Mouse (Mus musculus): ENCODE data around the gene Ntmt1. TPM values are rescaled to one million over a fixed set of nuclear protein-coding genes. Genes with fewer than 3 reads are reported as not detected.

Gene Ntmt1
- total and polyA plus RNA-seq, 2 experiments from 2014 or later: 87.6 to 106 TPM

DNA sequence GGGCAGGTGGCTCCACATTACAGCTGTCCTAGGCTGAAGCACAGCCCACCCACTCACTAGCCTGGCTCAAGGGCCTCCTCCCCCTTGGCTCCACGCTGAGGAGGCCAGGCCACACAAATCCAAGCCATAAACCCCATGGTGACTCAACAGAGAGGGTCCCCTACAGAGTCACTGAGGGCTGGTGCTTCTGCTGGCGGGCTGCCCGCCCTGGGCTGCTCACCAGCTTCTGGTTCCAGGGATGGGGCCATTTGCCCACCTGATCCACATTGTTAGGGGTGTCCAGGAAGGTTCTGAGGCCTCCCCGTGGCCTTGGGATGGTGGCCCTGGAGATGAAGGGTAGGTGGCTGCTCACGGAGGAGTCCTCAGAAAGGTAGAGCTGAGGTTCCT lies 11.7 kb upstream of the Ntmt1 start:
- WGBS: 59% methylated on average over 5 of the region's 5 CpGs
- DNase-seq: no peak
- Histone ChIP-seq H3K4me2 (ENCODE audit: low read depth) (peak overlapping the region; percentile 41), H3K9me3 (ENCODE audit: low read length) (no peaks in the 10 kb centered on the region), H3K27ac (ENCODE audit: low read depth, low read length) (peak overlapping the region; percentile 64), H3K27me3 (ENCODE audit: insufficient read depth, low read length) (no peaks in the 10 kb centered on the region), H3K36me3 (ENCODE audit: insufficient read depth) (no peaks in the 10 kb centered on the region), H3K4me1 (ENCODE audit: insufficient read depth) (peaks cover 20% of the 10 kb centered on the region), H3K4me3 (ENCODE audit: low read depth, low read length) (no peak overlapping the region), H3K9ac (peak overlapping the region; percentile 34; the same call in 1 of the 2 replicates)
- ATAC-seq: no peak
- TF ChIP-seq CTCF (IDR thresholded peaks at IDR 0.05; ENCODE audit: low read depth): no peak

DNA sequence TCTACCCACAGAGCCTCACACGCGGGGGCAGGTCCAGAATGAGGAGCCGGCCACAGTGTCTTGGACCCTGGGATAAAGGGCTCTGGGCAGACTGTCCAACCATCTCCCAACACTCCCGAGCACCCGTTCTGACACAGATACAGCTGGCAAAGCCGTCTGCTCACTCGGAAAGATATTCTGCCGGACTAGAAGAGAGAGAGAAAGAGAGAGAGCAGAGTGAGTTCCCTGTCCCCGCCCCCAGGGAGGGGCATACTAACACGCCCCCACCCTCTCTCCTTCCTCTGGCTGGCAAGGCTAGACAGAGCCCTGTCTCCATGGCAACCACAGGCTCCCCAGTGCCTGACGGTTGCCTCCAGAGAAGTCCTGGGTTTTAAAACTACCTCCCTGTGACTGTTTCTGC lies 11.2 kb upstream of the Ntmt1 start:
- Histone ChIP-seq H3K9me3 (ENCODE audit: low read length) (no peaks in the 10 kb centered on the region), H3K4me1 (ENCODE audit: insufficient read depth) (peaks cover 25% of the 10 kb centered on the region), H3K4me2 (ENCODE audit: low read depth) (peak overlapping the region; percentile 41), H3K27me3 (ENCODE audit: insufficient read depth, low read length) (no peaks in the 10 kb centered on the region), H3K27ac (ENCODE audit: low read depth, low read length) (peak overlapping the region; percentile 68), H3K9ac (peak overlapping the region; percentile 34), H3K36me3 (ENCODE audit: insufficient read depth) (no peaks in the 10 kb centered on the region), H3K4me3 (ENCODE audit: low read depth, low read length) (0 out of 2 replicates have a peak overlapping the region, but pooled peaks have one; percentile 2)
- TF ChIP-seq CTCF (IDR thresholded peaks at IDR 0.05; ENCODE audit: low read depth): no peak
- DNase-seq (peak; percentile 95), ATAC-seq (peak; percentile 88)
- 2% methylated on average over 11 of the region's 11 CpGs for WGBS

DNA sequence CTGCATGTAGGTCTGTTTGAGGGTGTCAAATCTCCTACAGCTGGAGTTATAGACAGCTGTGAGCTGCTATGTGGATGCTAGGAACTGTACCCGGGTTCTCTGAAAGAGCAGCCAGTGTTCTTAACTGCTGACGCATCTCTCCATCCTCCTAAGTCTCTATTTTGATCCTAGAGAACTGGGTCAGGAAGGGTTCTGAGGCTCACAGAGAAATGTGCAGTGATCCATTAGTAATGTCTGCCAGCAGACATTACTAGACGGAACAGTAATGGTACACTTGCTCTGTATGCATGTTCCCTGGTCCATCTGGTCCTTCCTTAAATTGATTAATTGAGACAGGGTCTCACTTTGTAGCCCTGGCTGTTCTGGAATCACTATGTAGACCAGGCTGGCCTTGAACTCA lies 8.2 kb upstream of the Ntmt1 start:
- no peak for ATAC-seq
- no peaks in the 10 kb centered on the region for H3K9me3 ChIP-seq (ENCODE audit: low read length)
- TF ChIP-seq CTCF (IDR thresholded peaks at IDR 0.05; ENCODE audit: low read depth): no peak
- no peak overlapping the region for H3K4me3 ChIP-seq (ENCODE audit: low read depth, low read length)
- no peaks in the 10 kb centered on the region; the same call in 1 of the 2 replicates for H3K27me3 ChIP-seq (ENCODE audit: insufficient read depth, low read length)
- WGBS: 81% methylated on average over 3 of the region's 3 CpGs
- H3K27ac ChIP-seq (ENCODE audit: low read depth, low read length): no peak overlapping the region
- no peak overlapping the region for H3K9ac ChIP-seq
- peaks cover 30% of the 10 kb centered on the region for H3K4me1 ChIP-seq (ENCODE audit: insufficient read depth)
- no peaks in the 10 kb centered on the region for H3K36me3 ChIP-seq (ENCODE audit: insufficient read depth)
- H3K4me2 ChIP-seq (ENCODE audit: low read depth): no peak overlapping the region
- no peak for DNase-seq

DNA sequence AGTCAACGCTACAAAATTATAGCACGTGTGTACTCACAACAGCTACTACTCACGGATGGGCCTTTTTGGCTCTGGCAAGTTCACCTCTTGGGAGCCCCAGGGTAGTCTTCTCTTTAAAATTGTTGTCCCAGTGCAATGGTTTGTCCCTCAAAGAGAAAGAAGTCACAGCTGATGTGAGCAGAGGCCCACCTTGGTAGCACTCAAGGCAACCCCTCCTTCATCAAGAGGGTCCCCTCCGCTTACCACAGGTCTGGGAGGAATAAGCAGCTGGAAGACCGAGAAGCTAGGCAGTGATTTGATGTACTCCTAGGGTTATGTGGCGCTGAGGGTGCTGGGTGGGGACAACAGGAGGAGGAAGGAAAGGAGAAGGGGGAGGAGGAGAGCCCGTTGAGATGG lies 7.0 kb upstream of the Ntmt1 start:
- peak overlapping the region; percentile 39; the same call in 1 of the 2 replicates for H3K4me3 ChIP-seq (ENCODE audit: low read depth, low read length)
- no peaks in the 10 kb centered on the region; the same call in 1 of the 2 replicates for H3K27me3 ChIP-seq (ENCODE audit: insufficient read depth, low read length)
- no peaks in the 10 kb centered on the region for H3K9me3 ChIP-seq (ENCODE audit: low read length)
- H3K4me2 ChIP-seq (ENCODE audit: low read depth): peak overlapping the region; percentile 82
- WGBS: 36% methylated on average over 7 of the region's 7 CpGs
- H3K4me1 ChIP-seq (ENCODE audit: insufficient read depth): peaks cover 30% of the 10 kb centered on the region
- no peaks in the 10 kb centered on the region for H3K36me3 ChIP-seq (ENCODE audit: insufficient read depth)
- ATAC-seq: no peak
- no peak for DNase-seq
- peak overlapping the region; percentile 58; the same call in 1 of the 2 replicates for H3K9ac ChIP-seq
- no peak for TF ChIP-seq CTCF (IDR thresholded peaks at IDR 0.05; ENCODE audit: low read depth)
- no peak overlapping the region for H3K27ac ChIP-seq (ENCODE audit: low read depth, low read length)

DNA sequence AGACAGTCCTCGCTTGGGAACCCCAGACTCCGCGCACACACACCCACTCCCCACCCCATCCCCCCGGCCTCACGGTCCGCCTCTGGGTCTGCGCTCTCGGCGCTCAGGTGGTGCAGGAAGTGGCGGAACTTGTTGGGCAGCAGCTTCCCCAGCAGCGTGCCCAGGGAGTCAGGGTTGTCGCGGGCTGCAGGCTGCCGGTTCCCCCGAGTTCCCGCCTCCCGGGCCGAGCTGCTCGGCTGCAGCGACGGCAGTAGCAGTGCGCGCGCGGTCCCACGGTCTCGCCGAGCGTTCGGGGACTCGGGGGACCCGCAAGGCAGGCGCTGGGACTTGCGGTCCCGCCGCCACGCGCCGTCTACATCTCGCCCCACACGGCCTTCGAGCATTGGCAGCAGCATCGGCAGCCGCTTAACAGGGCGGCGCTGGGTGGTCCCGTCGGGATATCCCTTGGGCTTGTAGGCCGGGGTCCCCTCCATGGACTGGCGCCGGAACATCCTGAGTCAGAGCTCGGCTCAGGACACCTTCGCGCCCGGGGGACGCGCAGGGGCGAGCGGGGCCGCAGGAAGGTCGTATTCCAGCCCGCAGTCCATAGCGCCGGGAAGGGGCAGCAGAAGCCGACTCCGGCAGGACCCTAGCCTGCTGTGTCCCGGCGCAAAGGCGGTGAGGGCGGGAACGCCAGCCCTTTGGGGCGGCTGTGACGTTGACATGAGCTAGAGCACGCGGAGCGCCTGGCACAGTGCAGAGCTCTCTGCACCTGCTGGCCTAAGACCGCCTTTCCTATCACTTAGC lies 6.4 kb upstream of the Ntmt1 start:
- Histone ChIP-seq H3K4me2 (ENCODE audit: low read depth) (peak overlapping the region; percentile 82), H3K4me1 (ENCODE audit: insufficient read depth) (peaks cover 25% of the 10 kb centered on the region), H3K9ac (peak overlapping the region; percentile 58), H3K27me3 (ENCODE audit: insufficient read depth, low read length) (no peaks in the 10 kb centered on the region; the same call in 1 of the 2 replicates), H3K27ac (ENCODE audit: low read depth, low read length) (no peak overlapping the region), H3K4me3 (ENCODE audit: low read depth, low read length) (peak overlapping the region; percentile 39), H3K9me3 (ENCODE audit: low read length) (no peaks in the 10 kb centered on the region), H3K36me3 (ENCODE audit: insufficient read depth) (no peaks in the 10 kb centered on the region)
- peak; percentile 64 for ATAC-seq
- DNase-seq: peak; percentile 50
- no peak for TF ChIP-seq CTCF (IDR thresholded peaks at IDR 0.05; ENCODE audit: low read depth)
- 3% methylated on average over 77 of the region's 77 CpGs for WGBS

DNA sequence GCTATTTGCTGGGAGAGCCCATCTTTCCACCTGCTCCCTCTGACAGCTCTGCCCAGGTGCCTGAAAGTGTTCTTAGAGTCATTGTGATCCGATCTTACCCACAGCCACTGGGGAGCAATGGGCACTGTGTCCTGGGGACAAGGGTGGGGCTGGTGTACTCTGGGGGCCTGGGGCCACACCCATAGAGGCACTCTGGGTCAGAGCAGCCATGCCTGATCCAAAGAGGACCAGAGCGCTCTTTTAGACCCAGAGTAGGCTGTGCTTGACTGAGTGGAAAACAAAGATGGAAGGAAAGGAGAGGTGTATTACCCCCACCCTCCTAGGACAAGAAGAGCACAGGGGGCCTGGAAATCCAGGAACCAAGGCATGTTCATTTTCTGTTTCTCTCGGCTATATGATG lies 4.0 kb upstream of the Ntmt1 start, which contains the start of gene 1700001O22Rik:
Gene 1700001O22Rik, minus strand, starts transcription at position 58 of the 400 bp plus-strand sequence.
- Histone ChIP-seq H3K9ac (no peak within 1 kb of the TSS), H3K4me1 (ENCODE audit: insufficient read depth) (peaks cover 13% of the 10 kb centered on the region), H3K36me3 (ENCODE audit: insufficient read depth) (no peaks in the 10 kb centered on the region), H3K27ac (ENCODE audit: low read depth, low read length) (no peak within 1 kb of the TSS), H3K9me3 (ENCODE audit: low read length) (no peaks in the 10 kb centered on the region), H3K27me3 (ENCODE audit: insufficient read depth, low read length) (no peaks in the 10 kb centered on the region; the same call in 1 of the 2 replicates), H3K4me3 (ENCODE audit: low read depth, low read length) (no peak within 1 kb of the TSS), H3K4me2 (ENCODE audit: low read depth) (no peak within 1 kb of the TSS)
- no peak for TF ChIP-seq CTCF (IDR thresholded peaks at IDR 0.05; ENCODE audit: low read depth)
- ATAC-seq (no peak), DNase-seq (no peak)
- WGBS: 87% methylated on average over 3 of the region's 3 CpGs

DNA sequence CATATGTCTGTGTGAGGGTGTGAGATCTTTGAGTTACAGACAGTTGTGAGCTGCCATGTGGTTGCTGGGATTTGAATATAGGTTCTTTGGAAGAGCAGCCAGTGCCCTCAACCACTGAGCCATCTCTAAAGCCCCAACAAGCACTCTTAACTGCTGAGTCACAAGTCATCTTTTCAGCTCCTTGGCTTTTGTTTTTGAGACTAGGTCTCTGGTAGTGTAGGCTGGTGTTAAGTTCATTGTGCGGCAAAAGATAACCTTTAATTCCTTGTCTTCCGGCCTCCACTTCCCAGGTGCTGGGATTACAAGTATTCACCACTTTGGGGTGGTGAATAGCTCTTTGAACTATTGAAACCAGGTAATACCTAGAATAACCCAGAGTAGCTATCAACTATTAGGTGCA lies 1.6 kb upstream of the Ntmt1 start:
- WGBS: 94% methylated on average over 2 of the region's 2 CpGs
- no peak for TF ChIP-seq CTCF (IDR thresholded peaks at IDR 0.05; ENCODE audit: low read depth)
- H3K27me3 ChIP-seq (ENCODE audit: insufficient read depth, low read length): no peaks in the 10 kb centered on the region; the same call in 1 of the 2 replicates
- no peak overlapping the region for H3K4me2 ChIP-seq (ENCODE audit: low read depth)
- peaks cover 11% of the 10 kb centered on the region for H3K4me1 ChIP-seq (ENCODE audit: insufficient read depth)
- no peaks in the 10 kb centered on the region for H3K9me3 ChIP-seq (ENCODE audit: low read length)
- DNase-seq: no peak
- ATAC-seq: no peak
- H3K4me3 ChIP-seq (ENCODE audit: low read depth, low read length): no peak overlapping the region
- no peak overlapping the region for H3K9ac ChIP-seq
- H3K27ac ChIP-seq (ENCODE audit: low read depth, low read length): no peak overlapping the region
- no peaks in the 10 kb centered on the region for H3K36me3 ChIP-seq (ENCODE audit: insufficient read depth)
